Mouse (Mus musculus): ENCODE data around the gene Sptlc3.

DNA sequence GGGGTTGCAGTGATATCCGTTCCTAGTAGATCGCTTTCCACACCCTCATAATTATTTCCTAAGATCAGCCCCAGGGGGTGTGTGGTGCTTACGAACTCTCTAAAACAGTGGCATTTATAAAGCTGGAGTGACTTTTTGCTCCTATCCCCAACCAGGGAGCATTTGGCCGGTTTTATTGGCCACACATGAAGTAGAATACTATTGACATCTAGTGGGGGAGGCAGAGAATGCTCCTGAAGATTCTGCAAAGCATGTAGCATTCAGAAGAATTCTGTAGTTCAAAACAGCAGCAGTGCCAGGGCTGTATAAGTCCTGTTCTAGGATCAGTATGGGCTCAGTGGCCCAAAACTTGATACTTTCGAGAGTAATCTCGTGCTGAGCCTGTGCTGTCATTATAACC is 89.1 kb downstream of the Sptlc3 start:
- TF ChIP-seq MAX (IDR thresholded peaks at IDR 0.05), result no peak
- TF ChIP-seq CTCF (IDR thresholded peaks at IDR 0.05; ENCODE audit: control insufficient read depth, insufficient read depth, insufficient read length), result no peak
- TF ChIP-seq MYOG (IDR thresholded peaks at IDR 0.05; ENCODE audit: control insufficient read depth, extremely low read depth, insufficient read length), result no peak
- no peak for TF ChIP-seq USF1 (IDR thresholded peaks at IDR 0.05; ENCODE audit: low read depth)
- TF ChIP-seq MYOD1 (IDR thresholded peaks at IDR 0.05; ENCODE audit: control insufficient read depth, insufficient read length, low read depth), result no peak
- no peak for TF ChIP-seq CEBPB (IDR thresholded peaks at IDR 0.05; ENCODE audit: low read depth)
